Mouse (Mus musculus): ENCODE measurements around the gene BC052040.

Gene BC052040

GRCm38 (mm10) chr2:115601280-115601679 is 19.8 kb downstream of the BC052040 start:
- no peak for DNase-seq (ENCODE audit: low spot score in 2 of 2)

- DNase-seq (ENCODE audit: low spot score in 2 of 2), result no peak
These were observed 20.6 kb downstream of the BC052040 start for GRCm38 (mm10) chr2:115602116-115602515.

- DNase-seq (ENCODE audit: low spot score in 2 of 2), result no peak
These were observed 22.6 kb downstream of the BC052040 start for GRCm38 (mm10) chr2:115604132-115604531.

GRCm38 (mm10) chr2:115605829-115606336 is 24.4 kb downstream of the BC052040 start:
- DNase-seq (ENCODE audit: low spot score in 2 of 2), result no peak

- DNase-seq (ENCODE audit: low spot score in 2 of 2), result no peak
These were observed 27.5 kb downstream of the BC052040 start for GRCm38 (mm10) chr2:115609020-115609419.

GRCm38 (mm10) chr2:115610092-115610491 is 28.6 kb downstream of the BC052040 start:
- DNase-seq (ENCODE audit: low spot score in 2 of 2), result no peak

GRCm38 (mm10) chr2:115610503-115610902 is 29.0 kb downstream of the BC052040 start:
- no peak for DNase-seq (ENCODE audit: low spot score in 2 of 2)

GRCm38 (mm10) chr2:115613830-115614520 is 32.5 kb downstream of the BC052040 start:
- DNase-seq (ENCODE audit: low spot score in 2 of 2), result no peak

GRCm38 (mm10) chr2:115628471-115628870 is 47.0 kb downstream of the BC052040 start:
- no peak for DNase-seq (ENCODE audit: low spot score in 2 of 2)

- DNase-seq (ENCODE audit: low spot score in 2 of 2), result no peak
These were observed 49.5 kb downstream of the BC052040 start for GRCm38 (mm10) chr2:115631031-115631434.

- DNase-seq (ENCODE audit: low spot score in 2 of 2), result no peak
These were observed 50.3 kb downstream of the BC052040 start for GRCm38 (mm10) chr2:115631826-115632225.

- no peak for DNase-seq (ENCODE audit: low spot score in 2 of 2)
These were observed 68.7 kb downstream of the BC052040 start for GRCm38 (mm10) chr2:115650203-115650602.

- no peak for DNase-seq (ENCODE audit: low spot score in 2 of 2)
These were observed 78.2 kb downstream of the BC052040 start for GRCm38 (mm10) chr2:115659712-115660111.

GRCm38 (mm10) chr2:115660213-115661120 is 79.0 kb downstream of the BC052040 start:
- DNase-seq (ENCODE audit: low spot score in 2 of 2), result no peak

- no peak for DNase-seq (ENCODE audit: low spot score in 2 of 2)
These were observed 86.0 kb downstream of the BC052040 start for GRCm38 (mm10) chr2:115667516-115667915.

GRCm38 (mm10) chr2:115673054-115673660 is 91.6 kb downstream of the BC052040 start:
- DNase-seq (ENCODE audit: low spot score in 2 of 2), result no peak

- no peak for DNase-seq (ENCODE audit: low spot score in 2 of 2)
These were observed 97.3 kb downstream of the BC052040 start for GRCm38 (mm10) chr2:115678786-115679185.

GRCm38 (mm10) chr2:115685250-115685649 is 103.7 kb downstream of the BC052040 start:
- DNase-seq (ENCODE audit: low spot score in 2 of 2), result no peak

GRCm38 (mm10) chr2:115687612-115688011 is 106.1 kb downstream of the BC052040 start:
- no peak for DNase-seq (ENCODE audit: low spot score in 2 of 2)

- peak in 1 of 2 experiments; percentile 20 for DNase-seq (ENCODE audit: low spot score in 2 of 2)
These were observed 106.8 kb downstream of the BC052040 start for GRCm38 (mm10) chr2:115688282-115688681.

GRCm38 (mm10) chr2:115693841-115694240 is 112.3 kb downstream of the BC052040 start:
- no peak for DNase-seq (ENCODE audit: low spot score in 2 of 2)

- DNase-seq (ENCODE audit: low spot score in 2 of 2), result no peak
These were observed 112.9 kb downstream of the BC052040 start for GRCm38 (mm10) chr2:115694386-115694785.

All from frontal cortex, postnatal 10 days (tissue).